Mouse (Mus musculus): ENCODE data around the gene Tmem9b. TPM values are rescaled to one million over a fixed set of nuclear protein-coding genes. Genes with fewer than 3 reads are reported as not detected.

Gene Tmem9b
- polyA plus RNA-seq, 1 experiment from 2014 or later, result 56.4 TPM

DNA sequence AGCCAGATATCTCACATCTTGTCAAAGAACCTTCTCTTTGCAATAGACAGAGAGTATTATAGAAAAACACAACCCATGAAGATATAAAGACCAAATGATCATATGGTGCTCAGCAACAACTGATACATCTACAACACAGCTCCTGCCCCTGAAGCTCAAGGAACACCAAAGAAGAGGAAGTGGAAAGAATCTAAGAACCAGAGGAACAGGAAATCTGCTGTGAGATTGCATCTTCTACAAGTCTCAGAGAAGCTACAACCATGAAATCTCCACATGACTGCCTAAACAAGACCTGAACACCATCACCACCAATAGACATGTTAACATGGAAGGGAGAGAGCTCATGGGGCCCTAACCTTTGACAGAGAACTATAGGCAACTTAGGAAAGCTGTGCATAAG, 19.6 kb upstream of the Tmem9b start:
- Histone ChIP-seq H3K4me1 (replicated peaks) (no peaks in the 10 kb centered on the region), H3K27me3 (replicated peaks) (0 out of 2 replicates have a peak, but pooled peaks cover 3% of the 10 kb centered on the region), H3K36me3 (no peaks in the 10 kb centered on the region), H3K9me3 (replicated peaks) (no peaks in the 10 kb centered on the region), H3K4me3 (no peak overlapping the region), H3K4me2 (no peak overlapping the region), H3K27ac (ENCODE audit: poor library complexity, severe bottlenecking) (no peak overlapping the region), H3K9ac (no peak overlapping the region)
- ATAC-seq (ENCODE audit: insufficient number of reproducible peaks, low FRiP score), result no peak

- Histone ChIP-seq H3K4me3 (no peak overlapping the region), H3K9me3 (replicated peaks) (no peaks in the 10 kb centered on the region), H3K9ac (no peak overlapping the region), H3K4me2 (no peak overlapping the region), H3K4me1 (replicated peaks) (no peaks in the 10 kb centered on the region), H3K36me3 (no peaks in the 10 kb centered on the region), H3K27me3 (replicated peaks) (no peaks in the 10 kb centered on the region), H3K27ac (ENCODE audit: poor library complexity, severe bottlenecking) (no peak overlapping the region)
- 26% methylated on average over 2 of the region's 2 CpGs for WGBS
- ATAC-seq (ENCODE audit: insufficient number of reproducible peaks, low FRiP score), result no peak
Observed at GRCm38 (mm10) chr7:109768699-109769383, 16.2 kb upstream of the Tmem9b start.

GRCm38 (mm10) chr7:109767575-109768350, 15.1 kb upstream of the Tmem9b start:
- no peaks in the 10 kb centered on the region for H3K27me3 ChIP-seq (replicated peaks)
- no peak overlapping the region for H3K4me3 ChIP-seq
- no peak overlapping the region for H3K27ac ChIP-seq (ENCODE audit: poor library complexity, severe bottlenecking)
- no peak for ATAC-seq (ENCODE audit: insufficient number of reproducible peaks, low FRiP score)
- no peaks in the 10 kb centered on the region for H3K9me3 ChIP-seq (replicated peaks)
- 70% methylated on average over 7 of the region's 7 CpGs for WGBS
- no peaks in the 10 kb centered on the region for H3K36me3 ChIP-seq
- no peak overlapping the region for H3K9ac ChIP-seq
- no peaks in the 10 kb centered on the region for H3K4me1 ChIP-seq (replicated peaks)
- no peak overlapping the region for H3K4me2 ChIP-seq

DNA sequence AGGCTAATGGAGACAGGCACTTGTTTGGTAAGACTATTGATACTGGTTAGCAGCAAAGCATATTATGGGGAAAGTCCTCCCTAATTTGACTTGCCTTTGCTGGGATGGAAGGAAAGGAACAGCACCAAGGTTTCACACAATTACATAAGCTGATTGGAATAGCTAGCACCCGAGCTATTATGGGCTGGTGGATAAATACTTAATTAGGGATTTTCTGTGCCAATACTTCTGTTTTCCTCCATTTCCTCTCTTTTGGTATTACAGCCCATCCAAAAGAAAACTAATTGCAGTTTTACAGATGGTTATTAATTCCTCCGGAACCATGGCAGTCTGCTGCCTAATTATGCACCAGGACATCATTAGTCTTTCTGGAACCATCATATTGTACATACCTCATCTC, 11.3 kb upstream of the Tmem9b start:
- Histone ChIP-seq H3K4me3 (no peak overlapping the region), H3K4me1 (replicated peaks) (no peaks in the 10 kb centered on the region), H3K27ac (ENCODE audit: poor library complexity, severe bottlenecking) (no peak overlapping the region), H3K9ac (no peak overlapping the region), H3K9me3 (replicated peaks) (no peaks in the 10 kb centered on the region), H3K36me3 (no peaks in the 10 kb centered on the region), H3K27me3 (replicated peaks) (no peaks in the 10 kb centered on the region), H3K4me2 (no peak overlapping the region)
- 73% methylated on average over 2 of the region's 2 CpGs for WGBS
- ATAC-seq (ENCODE audit: insufficient number of reproducible peaks, low FRiP score), result no peak

DNA sequence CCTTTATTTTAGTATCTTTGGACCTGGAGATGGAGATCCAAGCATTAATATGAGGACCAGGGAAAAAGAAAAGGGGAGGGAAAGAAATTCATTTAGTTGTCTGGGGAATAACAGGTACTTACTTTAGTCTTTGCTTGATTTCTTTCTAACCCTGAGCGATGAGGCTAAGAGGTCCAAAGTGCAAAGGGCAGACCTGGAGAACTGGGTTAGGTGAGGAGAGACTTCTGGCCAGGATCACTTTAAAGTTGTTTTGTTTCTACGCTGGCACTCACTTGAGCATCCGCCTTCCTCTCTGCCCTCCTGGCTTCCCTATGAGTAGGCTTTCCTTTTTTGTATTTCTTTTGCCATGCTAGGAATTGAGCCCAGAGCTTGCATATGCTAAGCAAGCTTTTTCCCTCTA, 3.6 kb upstream of the Tmem9b start:
- H3K9me3 ChIP-seq (replicated peaks), result no peaks in the 10 kb centered on the region
- WGBS, result 85% methylated on average over 3 of the region's 3 CpGs
- H3K27ac ChIP-seq (ENCODE audit: poor library complexity, severe bottlenecking), result no peak overlapping the region
- H3K4me2 ChIP-seq, result no peak overlapping the region
- H3K4me1 ChIP-seq (replicated peaks), result peaks cover 10% of the 10 kb centered on the region
- H3K36me3 ChIP-seq, result no peaks in the 10 kb centered on the region
- H3K9ac ChIP-seq, result no peak overlapping the region
- H3K27me3 ChIP-seq (replicated peaks), result no peaks in the 10 kb centered on the region
- no peak overlapping the region for H3K4me3 ChIP-seq
- ATAC-seq (ENCODE audit: insufficient number of reproducible peaks, low FRiP score), result no peak

GRCm38 (mm10) chr7:109754034-109754433, 1.4 kb upstream of the Tmem9b start:
- ATAC-seq (ENCODE audit: insufficient number of reproducible peaks, low FRiP score), result no peak
- no peak overlapping the region for H3K4me3 ChIP-seq
- H3K27ac ChIP-seq (ENCODE audit: poor library complexity, severe bottlenecking), result no peak overlapping the region
- H3K4me2 ChIP-seq, result no peak overlapping the region
- peaks cover 18% of the 10 kb centered on the region for H3K4me1 ChIP-seq (replicated peaks)
- H3K27me3 ChIP-seq (replicated peaks), result no peaks in the 10 kb centered on the region
- H3K9me3 ChIP-seq (replicated peaks), result no peaks in the 10 kb centered on the region
- H3K9ac ChIP-seq, result no peak overlapping the region
- no peaks in the 10 kb centered on the region; the same call in 1 of the 2 replicates for H3K36me3 ChIP-seq
- WGBS, result 87% methylated on average over 8 of the region's 8 CpGs

DNA sequence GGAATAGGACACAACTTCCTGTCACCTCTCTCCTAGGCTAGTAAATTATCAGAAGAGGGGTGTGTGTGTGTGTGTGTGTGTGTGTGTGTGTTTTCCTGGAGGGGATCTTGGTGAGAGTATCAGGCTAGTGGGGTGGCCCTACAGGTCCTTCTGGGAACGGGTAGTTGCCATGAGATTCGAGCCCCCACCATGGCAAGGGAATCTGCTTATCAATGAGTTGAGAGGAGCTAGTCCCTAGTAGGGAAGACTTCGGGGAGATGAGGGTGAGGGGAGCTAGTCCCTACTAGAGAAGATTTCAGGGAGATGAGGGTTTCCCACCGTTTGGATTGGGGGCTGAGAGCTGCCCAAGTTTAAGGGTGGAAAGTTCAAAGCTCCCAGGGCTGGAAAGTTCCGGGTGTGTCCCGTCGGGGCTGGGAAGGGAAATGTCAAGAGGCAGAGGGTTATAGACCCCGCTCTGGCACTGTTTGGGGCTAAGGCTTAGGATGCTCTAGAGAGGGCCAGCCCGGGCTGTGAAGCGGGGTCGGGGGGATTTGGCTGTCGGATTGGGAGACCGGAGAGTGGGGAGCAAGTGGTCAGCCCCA, 1.2 kb downstream of the Tmem9b start:
- peak overlapping the region; percentile 81 for H3K27ac ChIP-seq (ENCODE audit: poor library complexity, severe bottlenecking)
- H3K9ac ChIP-seq, result peak overlapping the region; percentile 81
- peak overlapping the region; percentile 96 for H3K4me2 ChIP-seq
- ATAC-seq (ENCODE audit: insufficient number of reproducible peaks, low FRiP score), result no peak; the same call in 1 of the 2 replicates
- WGBS, result 3% methylated on average over 13 of the region's 13 CpGs
- no peaks in the 10 kb centered on the region; the same call in 1 of the 2 replicates for H3K36me3 ChIP-seq
- no peaks in the 10 kb centered on the region for H3K9me3 ChIP-seq (replicated peaks)
- peaks cover 18% of the 10 kb centered on the region for H3K4me1 ChIP-seq (replicated peaks)
- H3K27me3 ChIP-seq (replicated peaks), result no peaks in the 10 kb centered on the region
- peak overlapping the region; percentile 88 for H3K4me3 ChIP-seq

DNA sequence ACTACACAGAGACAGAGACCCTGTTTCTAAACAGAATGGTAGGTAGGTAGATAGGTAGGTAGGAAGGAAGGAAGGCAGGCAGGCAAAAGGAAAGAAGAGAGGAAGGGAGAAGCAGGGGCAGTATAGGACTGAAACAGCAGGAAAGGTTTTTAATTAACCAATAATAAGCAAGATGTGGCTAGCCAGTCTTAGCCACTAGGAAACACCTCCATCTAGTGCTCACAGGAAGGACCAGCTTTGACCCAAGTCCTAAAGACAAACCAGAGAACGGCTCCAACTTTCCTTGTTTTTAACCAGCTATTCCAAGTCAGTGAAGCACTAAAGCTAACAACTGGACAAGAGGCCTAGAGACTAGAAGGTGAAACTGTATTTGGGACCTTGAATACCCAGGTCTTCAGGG, 4.9 kb downstream of the Tmem9b start:
- no peak overlapping the region for H3K9ac ChIP-seq
- H3K9me3 ChIP-seq (replicated peaks), result no peaks in the 10 kb centered on the region
- no peak overlapping the region for H3K27ac ChIP-seq (ENCODE audit: poor library complexity, severe bottlenecking)
- no peak overlapping the region for H3K4me3 ChIP-seq
- no peak overlapping the region for H3K4me2 ChIP-seq
- 60% methylated on average over 1 of the region's 1 CpGs for WGBS
- ATAC-seq (ENCODE audit: insufficient number of reproducible peaks, low FRiP score), result no peak
- H3K4me1 ChIP-seq (replicated peaks), result peaks cover 13% of the 10 kb centered on the region
- H3K27me3 ChIP-seq (replicated peaks), result no peaks in the 10 kb centered on the region
- peaks cover 31% of the 10 kb centered on the region for H3K36me3 ChIP-seq

DNA sequence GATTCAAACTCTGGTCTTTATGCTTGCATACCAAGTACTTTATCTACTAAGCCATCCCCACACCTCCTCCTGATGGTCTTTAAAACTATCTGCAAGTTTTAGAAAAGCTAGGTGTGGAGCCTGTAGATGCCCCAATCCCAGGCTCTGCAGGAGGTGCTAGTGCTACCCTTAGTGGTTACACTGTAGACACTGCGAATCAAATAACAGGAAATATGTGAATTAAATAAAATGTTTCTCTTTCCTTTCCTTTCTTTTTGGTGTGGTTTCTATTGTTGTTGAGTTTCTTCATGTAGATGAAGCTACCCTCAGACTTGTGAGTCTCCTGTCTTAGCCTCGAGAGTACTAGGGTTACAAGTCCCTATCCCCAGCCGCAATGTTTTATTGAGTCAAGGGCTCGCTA, 11.0 kb downstream of the Tmem9b start:
- no peak overlapping the region for H3K27ac ChIP-seq (ENCODE audit: poor library complexity, severe bottlenecking)
- H3K36me3 ChIP-seq, result peaks cover 61% of the 10 kb centered on the region
- H3K4me1 ChIP-seq (replicated peaks), result no peaks in the 10 kb centered on the region
- no peaks in the 10 kb centered on the region for H3K27me3 ChIP-seq (replicated peaks)
- no peak overlapping the region for H3K4me2 ChIP-seq
- H3K4me3 ChIP-seq, result no peak overlapping the region
- no peak overlapping the region for H3K9ac ChIP-seq
- 87% methylated on average over 4 of the region's 4 CpGs for WGBS
- ATAC-seq (ENCODE audit: insufficient number of reproducible peaks, low FRiP score), result no peak
- no peaks in the 10 kb centered on the region for H3K9me3 ChIP-seq (replicated peaks)

DNA sequence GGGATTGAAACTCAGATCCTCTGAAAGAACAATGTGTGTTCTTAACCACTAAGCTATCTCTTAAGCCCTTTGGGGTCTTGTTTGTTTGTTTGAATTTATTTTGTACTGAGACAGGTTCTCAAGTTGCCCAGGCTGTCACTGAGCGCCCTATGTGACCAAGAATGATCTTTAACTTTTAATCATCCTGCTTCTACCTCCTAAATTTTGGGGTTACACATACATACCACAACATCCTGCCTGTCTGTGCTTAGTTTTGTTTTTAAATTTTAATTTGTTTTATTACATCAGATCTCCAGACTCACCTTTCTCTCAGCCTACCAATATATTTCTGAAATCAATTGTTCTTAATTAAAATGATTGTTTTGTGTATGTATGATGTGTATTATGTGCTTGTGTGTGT, 11.6 kb downstream of the Tmem9b start:
- Histone ChIP-seq H3K36me3 (peaks cover 65% of the 10 kb centered on the region), H3K4me3 (no peak overlapping the region), H3K4me1 (replicated peaks) (no peaks in the 10 kb centered on the region), H3K9me3 (replicated peaks) (no peaks in the 10 kb centered on the region), H3K27me3 (replicated peaks) (no peaks in the 10 kb centered on the region), H3K4me2 (no peak overlapping the region), H3K9ac (no peak overlapping the region), H3K27ac (ENCODE audit: poor library complexity, severe bottlenecking) (no peak overlapping the region)
- WGBS, result 88% methylated on average over 1 of the region's 1 CpGs
- no peak for ATAC-seq (ENCODE audit: insufficient number of reproducible peaks, low FRiP score)

DNA sequence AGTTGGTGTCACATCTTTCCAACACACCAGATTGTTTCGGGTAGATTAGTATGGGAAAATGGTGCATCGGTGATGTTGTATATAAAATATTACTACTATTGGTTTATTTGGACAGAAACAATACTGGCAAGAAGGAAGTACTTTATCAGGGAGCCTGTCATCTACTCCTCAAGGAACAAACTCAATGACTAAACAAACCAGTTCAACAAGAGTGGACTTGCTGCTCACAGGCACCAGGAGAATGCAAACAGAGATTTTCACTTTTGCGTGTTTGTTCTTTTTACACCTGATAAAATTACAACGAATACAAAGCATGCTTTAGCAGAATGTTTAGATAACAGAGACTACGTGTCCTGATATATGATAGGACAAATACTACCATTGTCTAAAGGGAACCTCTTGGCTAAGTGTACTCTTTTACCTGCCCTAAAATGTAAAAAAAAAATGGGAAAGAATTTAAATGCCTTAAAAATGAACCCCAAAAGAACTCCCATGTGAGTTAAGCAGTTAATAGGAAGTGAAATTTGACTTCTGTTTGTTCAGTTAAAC, 12.8 kb downstream of the Tmem9b start:
- Histone ChIP-seq H3K4me2 (no peak overlapping the region), H3K4me3 (no peak overlapping the region), H3K4me1 (replicated peaks) (no peaks in the 10 kb centered on the region), H3K9ac (no peak overlapping the region), H3K9me3 (replicated peaks) (no peaks in the 10 kb centered on the region), H3K27me3 (replicated peaks) (no peaks in the 10 kb centered on the region), H3K36me3 (peaks cover 64% of the 10 kb centered on the region), H3K27ac (ENCODE audit: poor library complexity, severe bottlenecking) (no peak overlapping the region)
- ATAC-seq (ENCODE audit: insufficient number of reproducible peaks, low FRiP score), result no peak
- WGBS, result 64% methylated on average over 5 of the region's 5 CpGs
